ENCODE assay signal across 27 mouse cellular contexts in the genomic region with DNA sequence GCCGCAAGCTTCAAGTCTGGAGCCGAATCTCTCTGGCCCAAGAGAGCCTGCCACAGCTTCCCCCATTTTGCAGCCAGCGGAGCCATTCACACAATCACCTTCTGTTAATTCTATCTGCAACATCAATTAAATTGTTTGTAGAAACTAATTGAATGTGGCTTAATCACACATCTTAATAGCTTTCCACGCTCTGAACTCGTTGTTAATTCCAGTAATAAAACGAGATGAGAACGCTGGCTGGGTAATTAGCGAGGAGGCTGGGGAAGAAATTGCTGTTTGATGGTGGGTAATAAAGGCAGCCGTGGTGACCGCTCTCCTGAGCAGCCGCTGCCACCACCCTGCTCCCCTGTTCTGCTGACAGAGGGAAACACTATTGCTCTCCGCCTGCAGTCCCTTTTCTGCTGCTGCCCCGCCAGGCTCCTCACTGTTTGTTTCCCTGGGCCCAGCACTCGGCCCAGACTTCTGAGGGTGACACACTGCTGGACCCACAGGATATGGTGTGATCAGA. TPM values are rescaled to one million over a fixed set of nuclear protein-coding genes. Genes with fewer than 3 reads are reported as not detected.
DNase-seq lines count a peak whose midpoint lies in the region; ATAC-seq and TF ChIP-seq lines count a peak whose summit lies in the region.
"Had no signal": no experiment of that assay in that cellular context is flagged by ENCODE, and none has a peak within 500 bp of the region (broad histone marks: within the 10 kb centered on the region; RNA-seq: fewer than 3 reads in every experiment).

No protein-coding gene starts in this region.

- H3K36me3 ChIP-seq in forebrain, embryonic 13.5 days (ENCODE audit: poor library complexity, severe bottlenecking): peaks cover 83% of the 10 kb centered on the region
- H3K36me3 ChIP-seq in forebrain, postnatal 0 days (ENCODE audit: insufficient read depth): peaks cover 65% of the 10 kb centered on the region
- H3K36me3 ChIP-seq in midbrain, embryonic 13.5 days: peaks cover 86% of the 10 kb centered on the region
- H3K36me3 ChIP-seq in midbrain, embryonic 15.5 days (replicated peaks): peaks cover 48% of the 10 kb centered on the region
- H3K36me3 ChIP-seq in limb, embryonic 10.5 days: peaks cover 94% of the 10 kb centered on the region

- no peak overlapping the region for H3K9ac ChIP-seq in forebrain, embryonic 13.5 days
- H3K9ac ChIP-seq in forebrain, postnatal 0 days: no peak overlapping the region
- H3K9ac ChIP-seq in midbrain, embryonic 13.5 days (replicated peaks): no peak overlapping the region
- H3K9ac ChIP-seq in midbrain, embryonic 15.5 days: no peak overlapping the region
- H3K9ac ChIP-seq: midbrain, embryonic 12.5 days had no signal

- 35% methylated on average over 14 of the region's 14 CpGs for WGBS in forebrain, embryonic 13.5 days
- 37% methylated on average over 14 of the region's 14 CpGs for WGBS in forebrain, postnatal 0 days
- WGBS in midbrain, embryonic 13.5 days: 81% methylated on average over 14 of the region's 14 CpGs
- WGBS in midbrain, embryonic 15.5 days: 77% methylated on average over 14 of the region's 14 CpGs
- 43% methylated on average over 14 of the region's 14 CpGs for WGBS in limb, embryonic 10.5 days

- H3K27me3 ChIP-seq in forebrain, embryonic 13.5 days: peaks cover 66% of the 10 kb centered on the region
- H3K27me3 ChIP-seq in forebrain, postnatal 0 days (ENCODE audit: insufficient read depth, low read length): no peaks in the 10 kb centered on the region; the same call in 1 of the 2 replicates
- no peaks in the 10 kb centered on the region for H3K27me3 ChIP-seq in midbrain, embryonic 13.5 days
- H3K27me3 ChIP-seq in midbrain, embryonic 15.5 days (replicated peaks): no peaks in the 10 kb centered on the region
- H3K27me3 ChIP-seq in limb, embryonic 10.5 days (ENCODE audit: low read depth, poor library complexity, severe bottlenecking): peaks cover 4% of the 10 kb centered on the region; the same call in 1 of the 2 replicates
- H3K27me3 ChIP-seq: midbrain, embryonic 12.5 days had no signal

- no peak for TF ChIP-seq CTCF in forebrain, postnatal 0 days (IDR thresholded peaks at IDR 0.05; ENCODE audit: low read depth)

- ATAC-seq in forebrain, embryonic 13.5 days: no peak
- no peak for ATAC-seq in forebrain, postnatal 0 days
- no peak for ATAC-seq in midbrain, embryonic 13.5 days
- no peak for ATAC-seq in midbrain, embryonic 15.5 days (replicated peaks)

- peaks cover 46% of the 10 kb centered on the region for H3K4me1 ChIP-seq in forebrain, embryonic 13.5 days
- H3K4me1 ChIP-seq in forebrain, postnatal 0 days (ENCODE audit: insufficient read depth): 0 out of 2 replicates have a peak, but pooled peaks cover under 1% of the 10 kb centered on the region
- H3K4me1 ChIP-seq in midbrain, embryonic 13.5 days (replicated peaks): peaks cover 21% of the 10 kb centered on the region
- peaks cover 13% of the 10 kb centered on the region for H3K4me1 ChIP-seq in midbrain, embryonic 15.5 days
- H3K4me1 ChIP-seq in limb, embryonic 10.5 days: peaks cover 37% of the 10 kb centered on the region

- no peaks in the 10 kb centered on the region for H3K9me3 ChIP-seq in forebrain, embryonic 13.5 days (replicated peaks)
- no peaks in the 10 kb centered on the region for H3K9me3 ChIP-seq in forebrain, postnatal 0 days (ENCODE audit: low read length)
- H3K9me3 ChIP-seq in midbrain, embryonic 13.5 days: no peaks in the 10 kb centered on the region
- H3K9me3 ChIP-seq in midbrain, embryonic 15.5 days: no peaks in the 10 kb centered on the region
- H3K9me3 ChIP-seq in limb, embryonic 10.5 days (replicated peaks): no peaks in the 10 kb centered on the region
- H3K9me3 ChIP-seq: embryonic facial prominence, embryonic 10.5 days; midbrain, embryonic 12.5 days had no signal

- no peak for DNase-seq in forebrain, postnatal 0 days
- DNase-seq in limb, embryonic 10.5 days (ENCODE audit: low spot score): no peak
- no peak for DNase-seq in urinary bladder, adult 2 months (ENCODE audit: low spot score)
- DNase-seq in cerebellum, postnatal 14 days: no peak
- DNase-seq: adrenal gland, postnatal 14 days; cerebellum, adult 9-11 months; gastrocnemius, postnatal 14 days; heart, adult 11 months; kidney, adult 18-20 months; kidney, postnatal 4 days; lung, adult 18-20 months; lung, postnatal 14 days; thymus, adult 18-20 months; thymus, postnatal 36 days had no signal

- H3K27ac ChIP-seq in forebrain, embryonic 13.5 days: peak overlapping the region; percentile 2; the same call in 1 of the 2 replicates
- no peak overlapping the region for H3K27ac ChIP-seq in forebrain, postnatal 0 days (ENCODE audit: low read depth, low read length)
- H3K27ac ChIP-seq in midbrain, embryonic 13.5 days: 0 out of 2 replicates have a peak overlapping the region, but pooled peaks have one; percentile 4
- no peak overlapping the region for H3K27ac ChIP-seq in midbrain, embryonic 15.5 days
- H3K27ac ChIP-seq in limb, embryonic 10.5 days: peak overlapping the region; percentile 15; the same call in 1 of the 2 replicates
- H3K27ac ChIP-seq: embryonic facial prominence, embryonic 10.5 days; left cerebral cortex, adult 2 months; midbrain, embryonic 12.5 days had no signal

- no peak overlapping the region for H3K4me3 ChIP-seq in forebrain, embryonic 13.5 days
- no peak overlapping the region for H3K4me3 ChIP-seq in forebrain, postnatal 0 days (ENCODE audit: low read depth, low read length)
- H3K4me3 ChIP-seq in midbrain, embryonic 13.5 days (replicated peaks): no peak overlapping the region
- no peak overlapping the region for H3K4me3 ChIP-seq in midbrain, embryonic 15.5 days
- no peak overlapping the region for H3K4me3 ChIP-seq in limb, embryonic 10.5 days
- H3K4me3 ChIP-seq: embryonic facial prominence, embryonic 10.5 days; left cerebral cortex, adult 2 months; midbrain, embryonic 12.5 days had no signal

- H3K4me2 ChIP-seq in forebrain, embryonic 13.5 days: no peak overlapping the region
- no peak overlapping the region for H3K4me2 ChIP-seq in forebrain, postnatal 0 days (ENCODE audit: low read depth)
- no peak overlapping the region for H3K4me2 ChIP-seq in midbrain, embryonic 13.5 days (replicated peaks)
- H3K4me2 ChIP-seq in midbrain, embryonic 15.5 days: no peak overlapping the region
- H3K4me2 ChIP-seq: heart, embryonic 11.5 days; midbrain, embryonic 12.5 days had no signal

RNA-seq across cellular contexts. Expression of a gene that starts 36.5 kb away (rescaled TPM):
- polyA plus RNA-seq in forebrain, embryonic 13.5 days (2015; fragmentation: Nextera tagmentation; extraction: Ambion mirVana): 0.90 and 0.97 TPM in 2 replicates
- 2.3 and 4.8 TPM in 2 replicates for total RNA-seq in forebrain, postnatal 0 days (2014; rRNA removed)
- polyA plus RNA-seq in forebrain, postnatal 0 days (2015; fragmentation: Nextera tagmentation; extraction: Ambion mirVana): 0.91 and 1.3 TPM in 2 replicates
- 0.17 and 0.20 TPM in 2 replicates for polyA plus RNA-seq in midbrain, embryonic 13.5 days (2015; fragmentation: Nextera tagmentation; extraction: Ambion mirVana)
- polyA plus RNA-seq in midbrain, embryonic 15.5 days (2015; fragmentation: Nextera tagmentation; extraction: Ambion mirVana): 0.29 and 0.44 TPM in 2 replicates
- 0.04 TPM in 1 of 2 replicates, not detected in the other for polyA plus RNA-seq in limb, embryonic 10.5 days (2016; fragmentation: Nextera tagmentation; extraction: Ambion mirVana)
- polyA plus RNA-seq in urinary bladder, adult 2 months (2012; rRNA removed): 0.01 and 0.07 TPM in 2 replicates
- total RNA-seq: adrenal gland, postnatal 14 days; gastrocnemius, postnatal 14 days; liver, adult 2 months; megakaryocyte progenitor cell, adult 5-6 weeks had no signal
- polyA plus RNA-seq: heart, postnatal 0 days; kidney, embryonic 16.5 days; liver, adult 2 months; small intestine, adult 2 months; stomach, embryonic 16.5 days had no signal

RNA-seq across cellular contexts. Expression of a gene that starts 38.5 kb away (rescaled TPM):
- 38.0 and 39.2 TPM in 2 replicates for polyA plus RNA-seq in forebrain, embryonic 13.5 days (2015; fragmentation: Nextera tagmentation; extraction: Ambion mirVana)
- total RNA-seq in forebrain, postnatal 0 days (2014; rRNA removed): 270 and 296 TPM in 2 replicates
- polyA plus RNA-seq in forebrain, postnatal 0 days (2015; fragmentation: Nextera tagmentation; extraction: Ambion mirVana): 136 and 140 TPM in 2 replicates
- 48.8 and 52.2 TPM in 2 replicates for polyA plus RNA-seq in midbrain, embryonic 13.5 days (2015; fragmentation: Nextera tagmentation; extraction: Ambion mirVana)
- 122 and 124 TPM in 2 replicates for polyA plus RNA-seq in midbrain, embryonic 15.5 days (2015; fragmentation: Nextera tagmentation; extraction: Ambion mirVana)
- 39.8 and 42.7 TPM in 2 replicates for polyA plus RNA-seq in limb, embryonic 10.5 days (2016; fragmentation: Nextera tagmentation; extraction: Ambion mirVana)
- polyA plus RNA-seq in urinary bladder, adult 2 months (2012; rRNA removed): 55.8 and 73.8 TPM in 2 replicates

RNA-seq across cellular contexts. Expression of a gene that starts 42.8 kb away (rescaled TPM):
- polyA plus RNA-seq in forebrain, embryonic 13.5 days (2015; fragmentation: Nextera tagmentation; extraction: Ambion mirVana): 32.5 and 35.4 TPM in 2 replicates
- total RNA-seq in forebrain, postnatal 0 days (2014; rRNA removed): 34.3 and 47.2 TPM in 2 replicates
- 54.8 and 56.7 TPM in 2 replicates for polyA plus RNA-seq in forebrain, postnatal 0 days (2015; fragmentation: Nextera tagmentation; extraction: Ambion mirVana)
- polyA plus RNA-seq in midbrain, embryonic 13.5 days (2015; fragmentation: Nextera tagmentation; extraction: Ambion mirVana): 46.5 and 49.6 TPM in 2 replicates
- polyA plus RNA-seq in midbrain, embryonic 15.5 days (2015; fragmentation: Nextera tagmentation; extraction: Ambion mirVana): 62.9 and 63.7 TPM in 2 replicates
- polyA plus RNA-seq in limb, embryonic 10.5 days (2016; fragmentation: Nextera tagmentation; extraction: Ambion mirVana): 22.1 and 24.2 TPM in 2 replicates
- 24.5 TPM in 2 replicates for polyA plus RNA-seq in urinary bladder, adult 2 months (2012; rRNA removed)

RNA-seq across cellular contexts. Expression of a gene that starts 45.4 kb away (rescaled TPM):
- polyA plus RNA-seq in forebrain, embryonic 13.5 days (2015; fragmentation: Nextera tagmentation; extraction: Ambion mirVana): 85.3 and 86.9 TPM in 2 replicates
- 87.0 and 132 TPM in 2 replicates for total RNA-seq in forebrain, postnatal 0 days (2014; rRNA removed)
- 88.7 and 91.9 TPM in 2 replicates for polyA plus RNA-seq in forebrain, postnatal 0 days (2015; fragmentation: Nextera tagmentation; extraction: Ambion mirVana)
- polyA plus RNA-seq in midbrain, embryonic 13.5 days (2015; fragmentation: Nextera tagmentation; extraction: Ambion mirVana): 80.4 and 95.0 TPM in 2 replicates
- 96.6 and 104 TPM in 2 replicates for polyA plus RNA-seq in midbrain, embryonic 15.5 days (2015; fragmentation: Nextera tagmentation; extraction: Ambion mirVana)
- polyA plus RNA-seq in limb, embryonic 10.5 days (2016; fragmentation: Nextera tagmentation; extraction: Ambion mirVana): 101 and 118 TPM in 2 replicates
- 134 and 154 TPM in 2 replicates for polyA plus RNA-seq in urinary bladder, adult 2 months (2012; rRNA removed)

RNA-seq across cellular contexts. Expression of a gene that starts 50.3 kb away (rescaled TPM):
- 0.06 and 0.15 TPM in 2 replicates for polyA plus RNA-seq in forebrain, embryonic 13.5 days (2015; fragmentation: Nextera tagmentation; extraction: Ambion mirVana)
- 0.43 TPM in 1 of 2 replicates, not detected in the other for total RNA-seq in forebrain, postnatal 0 days (2014; rRNA removed)
- 0.21 and 0.22 TPM in 2 replicates for polyA plus RNA-seq in forebrain, postnatal 0 days (2015; fragmentation: Nextera tagmentation; extraction: Ambion mirVana)
- 0.17 TPM in 1 of 2 replicates, not detected in the other for polyA plus RNA-seq in midbrain, embryonic 13.5 days (2015; fragmentation: Nextera tagmentation; extraction: Ambion mirVana)
- 0.06 and 0.11 TPM in 2 replicates for polyA plus RNA-seq in midbrain, embryonic 15.5 days (2015; fragmentation: Nextera tagmentation; extraction: Ambion mirVana)
- polyA plus RNA-seq in limb, embryonic 10.5 days (2016; fragmentation: Nextera tagmentation; extraction: Ambion mirVana): 0.13 and 0.15 TPM in 2 replicates
- 0.45 and 0.72 TPM in 2 replicates for polyA plus RNA-seq in urinary bladder, adult 2 months (2012; rRNA removed)
- total RNA-seq: left cerebral cortex, adult 2 months; liver, adult 2 months; megakaryocyte progenitor cell, adult 5-6 weeks had no signal

Comparison
In these comparisons a context has a peak if more than half of its experiments do, and no peak if none do; other contexts are left out.
1. H3K27ac ChIP-seq: peak in forebrain, embryonic 13.5 days (single experiment), midbrain, embryonic 13.5 days (single experiment) and limb, embryonic 10.5 days (single experiment); none in forebrain, postnatal 0 days (single experiment) and midbrain, embryonic 15.5 days (single experiment).